Mouse (Mus musculus) limb, embryonic 12.5 days (tissue): ENCODE results near the gene Wdr31. TPM values are rescaled to one million over a fixed set of nuclear protein-coding genes. Genes with fewer than 3 reads are reported as not detected.

Source experiments
- ATAC-seq: fragments of 200-750 bp; cut with Nextera tagmentation; 2 replicates; pipeline ENCODE4 v1.8.0; 2017; ENCODE audit warnings: low read depth, moderate TSS enrichment; ENCODE audit not compliant: insufficient number of reproducible peaks, insufficient read depth, low FRiP score, low TSS enrichment
- H3K27ac ChIP-seq: fragments of 300-500 bp; sonication (generic); 2 replicates; pipeline ENCODE4 v1.5.1; 2016; ENCODE audit warnings: mild to moderate bottlenecking, moderate library complexity
- H3K27me3 ChIP-seq: fragments of 300-500 bp; sonication (generic); 2 replicates; pipeline ENCODE4 v1.6.1; 2016; ENCODE audit warnings: mild to moderate bottlenecking, moderate library complexity
- H3K36me3 ChIP-seq: fragments of 300-500 bp; sonication (generic); 2 replicates; pipeline ENCODE4 v1.6.1; 2016; ENCODE audit warnings: mild to moderate bottlenecking, moderate library complexity
- H3K4me1 ChIP-seq: fragments of 300-500 bp; sonication (generic); replicated peaks from 2 replicates; pipeline ENCODE4 v1.6.1; 2016
- H3K4me2 ChIP-seq: fragments of 300-500 bp; sonication (generic); 2 replicates; pipeline ENCODE4 v1.6.1; 2016; ENCODE audit warnings: mild to moderate bottlenecking, moderate library complexity
- H3K4me3 ChIP-seq: fragments of 300-500 bp; sonication (generic); replicated peaks from 2 replicates; pipeline ENCODE4 v1.5.1; 2016; ENCODE audit warnings: mild to moderate bottlenecking
- H3K9ac ChIP-seq: fragments of 300-500 bp; sonication (generic); replicated peaks from 2 replicates; pipeline ENCODE4 v1.6.1; 2016; ENCODE audit warnings: mild to moderate bottlenecking, moderate library complexity
- H3K9me3 ChIP-seq: fragments of 300-500 bp; sonication (generic); 2 replicates; pipeline ENCODE4 v1.6.1; 2016; ENCODE audit warnings: mild to moderate bottlenecking, moderate library complexity
- WGBS: fragments of 180-500 bp; shearing (Covaris S2); methylation state at CpG from one replicate; pipeline ENCODE4 v1.1.7; 2016; 5-methylcytosine and 5-hydroxymethylcytosine counted together
- polyA plus RNA-seq: library from polyadenylated mRNA; unstranded; fragments of >200 nt; fragmentation: Nextera tagmentation; extraction: Ambion mirVana; gene quantifications from 2 replicates; pipeline ENCODE4 v1.2.1, GENCODE M21; 2016

Wdr31 gene
- polyA plus RNA-seq, 1 experiment from 2014 or later: 9.6 TPM

DNA sequence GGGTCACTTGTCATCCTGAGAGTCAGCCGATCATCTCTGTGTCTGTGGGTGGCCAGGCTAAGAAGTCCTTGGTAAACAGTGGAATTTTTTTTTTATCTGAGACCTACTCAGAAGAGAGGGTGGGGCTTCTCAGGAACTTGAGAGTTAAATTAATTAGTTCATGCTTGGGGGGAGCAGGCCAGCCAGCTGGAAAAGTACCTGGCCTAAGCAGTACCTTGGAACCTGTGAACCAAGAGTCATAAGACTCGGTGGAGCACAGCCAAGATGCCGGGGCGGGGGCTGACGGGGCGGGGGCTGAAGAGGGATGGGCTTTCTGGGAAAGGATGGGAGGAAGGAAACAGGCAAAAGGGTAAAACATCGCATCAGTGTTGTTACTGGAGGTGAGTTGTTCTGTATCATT lies 32.8 kb downstream of the Wdr31 start:
- Histone ChIP-seq H3K9ac (no peak overlapping the region), H3K36me3 (no peaks in the 10 kb centered on the region)
- 88% methylated on average over 7 of the region's 7 CpGs for WGBS

DNA sequence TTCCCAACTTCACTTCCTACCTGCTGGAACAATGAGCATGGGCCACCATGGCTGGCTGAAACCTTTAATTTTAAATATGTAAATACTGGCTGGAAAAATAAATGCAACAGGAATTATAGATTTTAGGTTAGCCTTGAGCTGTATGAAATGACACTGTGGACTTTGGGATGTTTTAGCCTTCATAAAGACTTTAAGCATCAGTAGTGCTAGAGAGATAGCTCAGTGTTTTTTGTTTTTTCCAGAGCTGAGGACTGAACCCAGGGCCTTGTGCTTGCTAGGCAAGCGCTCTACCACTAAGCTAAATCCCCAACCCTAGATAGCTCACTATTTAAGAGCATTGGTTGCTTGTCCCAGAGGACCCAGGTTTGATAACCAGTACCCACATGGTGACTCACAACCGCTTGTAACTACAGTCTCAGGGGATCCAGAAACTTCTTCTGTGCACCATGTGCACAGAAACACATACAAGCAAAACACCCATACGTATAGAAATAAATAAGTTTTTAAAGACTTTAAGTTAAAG lies 33.4 kb downstream of the Wdr31 start:
- H3K4me3 ChIP-seq: no peak overlapping the region
- ATAC-seq: no peak

More for the DNA sequence above, 32.8 kb downstream of the Wdr31 start:
- no peaks in the 10 kb centered on the region for H3K27me3 ChIP-seq
- H3K27ac ChIP-seq: no peak overlapping the region
- no peak overlapping the region for H3K4me2 ChIP-seq
- H3K9me3 ChIP-seq: no peaks in the 10 kb centered on the region
- H3K4me1 ChIP-seq: no peaks in the 10 kb centered on the region
- no peak for ATAC-seq
- no peak overlapping the region for H3K4me3 ChIP-seq

DNA sequence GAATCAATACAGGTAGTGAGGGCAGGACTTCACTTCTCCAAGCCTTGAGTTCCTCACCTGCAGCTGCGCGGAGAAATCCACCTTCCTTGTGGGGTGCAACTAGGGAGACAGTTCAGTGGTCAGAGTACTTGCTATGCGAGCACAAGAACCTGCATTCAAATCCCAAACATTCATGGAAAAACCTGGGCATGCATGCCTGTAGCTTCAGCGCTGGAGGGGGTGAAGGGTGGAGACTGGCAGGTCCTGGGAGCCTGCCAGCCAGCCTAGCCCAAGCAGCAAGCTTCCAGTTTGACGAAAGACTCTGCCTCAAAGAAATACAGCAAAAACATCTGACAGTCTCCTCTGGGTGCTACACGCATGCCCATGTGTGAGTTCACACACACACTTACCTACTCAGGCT lies 35.6 kb downstream of the Wdr31 start, which contains the start of gene Rnf183:
Rnf183 (minus strand) TSS at position 172 of the 400 bp plus-strand sequence.
- H3K4me1 ChIP-seq: no peaks in the 10 kb centered on the region
- no peak for ATAC-seq
- no peak within 1 kb of the TSS for H3K9ac ChIP-seq
- no peaks in the 10 kb centered on the region for H3K36me3 ChIP-seq
- no peaks in the 10 kb centered on the region for H3K27me3 ChIP-seq
- 82% methylated on average over 6 of the region's 6 CpGs for WGBS
- H3K9me3 ChIP-seq: no peaks in the 10 kb centered on the region
- no peak within 1 kb of the TSS for H3K4me2 ChIP-seq
- H3K27ac ChIP-seq: no peak within 1 kb of the TSS
- no peak within 1 kb of the TSS for H3K4me3 ChIP-seq

More for the DNA sequence above, 33.4 kb downstream of the Wdr31 start:
- WGBS: 87% methylated on average over 3 of the region's 3 CpGs
- Histone ChIP-seq H3K27me3 (no peaks in the 10 kb centered on the region), H3K9ac (no peak overlapping the region), H3K4me1 (no peaks in the 10 kb centered on the region), H3K4me2 (no peak overlapping the region), H3K27ac (no peak overlapping the region), H3K9me3 (no peaks in the 10 kb centered on the region), H3K36me3 (no peaks in the 10 kb centered on the region)

DNA sequence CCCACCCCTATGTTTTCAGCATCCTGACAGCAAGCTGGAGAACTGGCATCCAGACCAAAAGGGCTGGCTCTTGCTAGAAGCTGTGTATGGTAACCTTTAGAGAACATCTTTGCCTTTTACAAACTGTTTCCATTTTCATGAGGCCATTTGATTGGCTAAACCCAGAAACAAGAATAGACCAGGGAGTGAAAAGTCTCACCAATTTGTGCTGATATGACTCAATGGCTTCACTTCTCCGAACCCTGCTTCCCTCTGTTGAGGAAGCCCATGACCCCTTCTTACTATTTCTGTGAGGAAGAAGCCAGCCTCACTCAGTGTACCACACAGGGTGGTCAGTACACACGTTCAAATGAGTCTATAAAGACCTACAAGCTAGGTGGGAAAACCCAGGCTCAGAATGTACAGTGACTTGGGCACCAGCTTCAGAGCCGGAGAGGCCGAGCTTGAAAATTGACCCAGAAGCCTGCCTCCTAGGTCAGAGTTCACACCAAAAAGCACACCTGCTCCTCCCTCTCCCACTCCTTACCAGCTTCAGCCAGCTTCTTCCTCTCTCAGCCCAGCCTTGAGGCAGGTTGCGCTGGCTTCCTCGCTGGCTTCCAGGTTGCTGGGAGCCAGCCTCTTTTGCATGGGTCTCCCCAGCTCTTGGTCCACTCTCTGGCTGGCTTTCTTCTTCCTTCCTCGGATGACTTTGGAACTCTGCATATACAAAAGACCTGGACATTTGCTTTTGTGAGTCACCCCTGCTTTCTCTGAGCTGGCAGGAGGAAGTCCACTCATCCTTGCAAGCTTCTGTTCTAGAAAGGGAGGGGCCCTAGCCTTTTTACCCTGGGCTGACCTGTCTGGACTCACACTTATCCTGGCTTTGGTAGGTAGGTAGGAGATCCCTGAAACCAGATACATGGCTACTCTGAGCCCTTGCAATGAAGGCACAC lies 36.5 kb downstream of the Wdr31 start:
- H3K4me3 ChIP-seq: no peak overlapping the region
- no peak for ATAC-seq
- H3K4me1 ChIP-seq: no peaks in the 10 kb centered on the region
- 77% methylated on average over 7 of the region's 7 CpGs for WGBS
- no peak overlapping the region for H3K4me2 ChIP-seq
- H3K27ac ChIP-seq: no peak overlapping the region
- H3K9me3 ChIP-seq: no peaks in the 10 kb centered on the region
- no peaks in the 10 kb centered on the region for H3K27me3 ChIP-seq
- no peaks in the 10 kb centered on the region for H3K36me3 ChIP-seq
- no peak overlapping the region for H3K9ac ChIP-seq

DNA sequence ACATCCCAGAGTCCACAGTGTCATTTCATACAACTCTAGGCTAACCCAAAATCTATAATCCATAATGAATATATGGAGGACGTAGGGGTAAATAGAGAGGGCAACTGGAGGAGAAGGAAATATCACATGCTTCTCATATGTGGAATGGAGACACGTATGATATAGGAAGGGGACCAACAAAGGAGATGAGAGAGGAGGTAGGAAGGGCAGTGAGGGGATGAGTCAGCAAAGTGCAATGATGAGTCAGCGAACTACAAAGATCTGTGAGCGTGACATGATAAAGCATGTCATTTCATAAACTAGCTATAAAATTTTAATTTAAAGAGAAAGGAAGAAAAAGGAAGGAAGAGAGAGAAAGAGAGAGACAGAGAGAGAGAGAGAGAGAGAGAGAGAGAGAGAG lies 39.2 kb downstream of the Wdr31 start:
- no peak overlapping the region for H3K4me3 ChIP-seq
- H3K4me2 ChIP-seq: no peak overlapping the region
- ATAC-seq: no peak
- H3K27ac ChIP-seq: no peak overlapping the region
- H3K9ac ChIP-seq: no peak overlapping the region
- no peaks in the 10 kb centered on the region for H3K36me3 ChIP-seq
- H3K4me1 ChIP-seq: no peaks in the 10 kb centered on the region
- H3K27me3 ChIP-seq: no peaks in the 10 kb centered on the region
- H3K9me3 ChIP-seq: no peaks in the 10 kb centered on the region
- 74% methylated on average over 4 of the region's 4 CpGs for WGBS

DNA sequence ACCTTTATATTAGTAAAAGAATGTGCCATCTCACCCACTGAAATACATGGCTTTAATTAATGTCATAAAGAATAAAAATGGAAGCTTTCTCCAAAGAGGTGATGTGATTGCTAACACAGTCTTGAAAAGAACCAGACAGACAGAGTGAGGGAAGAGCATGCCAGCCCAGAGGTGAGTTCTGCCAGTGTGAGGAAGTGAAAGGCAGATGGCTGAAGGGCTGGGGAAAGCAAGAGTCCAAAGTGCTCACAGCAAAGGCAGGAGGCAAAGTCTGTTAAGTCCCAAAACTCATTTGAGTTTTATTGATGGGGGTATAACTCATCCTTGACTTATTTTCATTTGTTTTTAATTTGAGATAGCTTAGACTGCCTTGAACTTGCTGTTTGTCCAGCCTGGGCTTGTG lies 40.0 kb downstream of the Wdr31 start:
- no peaks in the 10 kb centered on the region for H3K4me1 ChIP-seq
- no peak overlapping the region for H3K27ac ChIP-seq
- H3K9ac ChIP-seq: no peak overlapping the region
- H3K36me3 ChIP-seq: peaks cover 2% of the 10 kb centered on the region
- H3K4me3 ChIP-seq: no peak overlapping the region
- no peak for ATAC-seq
- H3K4me2 ChIP-seq: no peak overlapping the region
- H3K27me3 ChIP-seq: no peaks in the 10 kb centered on the region
- no peaks in the 10 kb centered on the region for H3K9me3 ChIP-seq

DNA sequence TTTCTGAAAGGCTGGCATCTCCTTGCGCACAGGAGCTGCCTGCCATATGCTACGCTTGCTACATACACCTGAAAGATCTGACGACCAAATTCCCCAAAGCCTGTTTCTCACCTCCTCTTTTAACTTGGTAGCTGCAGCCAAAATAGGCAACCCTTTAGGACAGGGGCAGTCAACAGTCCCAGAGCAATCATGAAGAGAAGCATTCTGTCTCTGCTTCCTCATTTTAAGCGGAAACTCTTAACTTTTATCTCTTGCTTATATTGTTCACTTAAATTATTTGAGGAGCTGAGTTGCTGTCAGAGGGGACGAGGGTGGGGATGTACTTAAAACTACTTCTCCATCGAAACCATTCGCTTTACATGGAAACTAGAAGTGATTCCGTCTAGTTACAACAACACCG lies 41.1 kb downstream of the Wdr31 start:
- WGBS: 87% methylated on average over 9 of the region's 9 CpGs
- H3K9me3 ChIP-seq: no peaks in the 10 kb centered on the region
- no peak overlapping the region for H3K9ac ChIP-seq
- no peak overlapping the region for H3K27ac ChIP-seq
- H3K27me3 ChIP-seq: no peaks in the 10 kb centered on the region
- no peak overlapping the region for H3K4me3 ChIP-seq
- no peak overlapping the region for H3K4me2 ChIP-seq
- peaks cover 12% of the 10 kb centered on the region for H3K36me3 ChIP-seq
- ATAC-seq: no peak
- no peaks in the 10 kb centered on the region for H3K4me1 ChIP-seq

DNA sequence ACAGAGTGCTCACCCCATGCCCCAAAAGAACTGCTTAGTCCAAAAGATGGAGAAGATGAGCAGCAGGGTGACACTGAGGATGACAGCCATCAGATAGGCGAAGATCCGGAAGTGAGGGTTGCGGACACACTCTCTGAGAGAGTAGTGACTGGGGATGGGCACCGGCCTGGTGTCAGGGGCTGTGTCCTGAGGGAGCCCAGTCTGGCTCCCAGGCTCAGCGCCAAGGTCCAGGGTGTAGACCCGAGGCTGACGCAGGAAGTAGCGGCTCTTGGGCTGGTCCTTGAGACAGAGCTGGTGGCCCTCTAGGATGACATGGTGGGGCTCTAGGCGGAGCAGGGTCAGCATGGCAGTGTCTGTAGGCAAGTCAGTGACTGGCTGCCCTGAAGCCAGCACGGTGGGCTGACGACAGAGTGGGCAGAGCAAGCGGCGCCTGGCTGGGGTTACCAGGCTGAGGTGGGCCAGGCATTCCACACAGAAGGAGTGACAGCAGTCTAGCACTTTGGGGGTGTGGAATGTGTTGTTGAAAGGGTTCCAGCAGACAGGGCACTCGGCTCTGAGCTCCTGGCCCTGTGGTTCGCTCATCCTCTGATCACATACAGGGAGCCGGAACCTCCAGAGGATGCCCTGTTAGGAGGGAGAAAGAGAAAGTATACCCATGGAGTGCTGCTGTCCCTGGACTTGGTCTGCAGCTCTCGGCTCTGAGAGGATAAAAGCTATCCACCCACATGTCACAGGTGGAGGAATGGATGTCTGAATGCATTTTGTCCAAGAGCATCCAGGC lies 42.5 kb downstream of the Wdr31 start:
- no peak overlapping the region for H3K4me2 ChIP-seq
- no peaks in the 10 kb centered on the region for H3K9me3 ChIP-seq
- 77% methylated on average over 17 of the region's 17 CpGs for WGBS
- no peaks in the 10 kb centered on the region for H3K27me3 ChIP-seq
- H3K27ac ChIP-seq: no peak overlapping the region
- no peak overlapping the region for H3K4me3 ChIP-seq
- no peak overlapping the region for H3K9ac ChIP-seq
- no peak for ATAC-seq
- H3K36me3 ChIP-seq: peaks cover 25% of the 10 kb centered on the region
- H3K4me1 ChIP-seq: no peaks in the 10 kb centered on the region

DNA sequence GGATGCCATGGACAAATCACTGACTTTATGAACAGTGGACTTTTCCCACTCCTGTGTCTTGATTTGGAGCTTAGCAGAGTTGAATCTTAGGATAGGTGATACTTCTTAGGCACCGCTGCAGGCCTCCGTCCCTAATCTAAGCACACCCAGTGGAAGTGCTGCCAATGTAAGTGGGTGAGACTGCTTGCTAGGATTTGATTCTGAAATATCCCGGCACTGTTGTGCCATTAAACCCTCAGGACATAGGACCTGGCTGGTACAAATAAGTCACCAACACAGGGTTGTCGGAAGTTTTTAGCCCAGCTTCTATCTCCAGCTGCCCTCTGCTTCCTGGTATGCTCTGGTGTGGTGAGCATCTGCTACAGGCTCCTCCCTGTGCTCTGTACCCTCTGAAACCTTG lies 44.8 kb downstream of the Wdr31 start:
- Histone ChIP-seq H3K9ac (no peak overlapping the region), H3K4me3 (no peak overlapping the region), H3K36me3 (peaks cover 48% of the 10 kb centered on the region), H3K4me2 (no peak overlapping the region), H3K27ac (no peak overlapping the region), H3K27me3 (no peaks in the 10 kb centered on the region), H3K9me3 (no peaks in the 10 kb centered on the region), H3K4me1 (no peaks in the 10 kb centered on the region)
- WGBS: 88% methylated on average over 4 of the region's 4 CpGs
- ATAC-seq: no peak

DNA sequence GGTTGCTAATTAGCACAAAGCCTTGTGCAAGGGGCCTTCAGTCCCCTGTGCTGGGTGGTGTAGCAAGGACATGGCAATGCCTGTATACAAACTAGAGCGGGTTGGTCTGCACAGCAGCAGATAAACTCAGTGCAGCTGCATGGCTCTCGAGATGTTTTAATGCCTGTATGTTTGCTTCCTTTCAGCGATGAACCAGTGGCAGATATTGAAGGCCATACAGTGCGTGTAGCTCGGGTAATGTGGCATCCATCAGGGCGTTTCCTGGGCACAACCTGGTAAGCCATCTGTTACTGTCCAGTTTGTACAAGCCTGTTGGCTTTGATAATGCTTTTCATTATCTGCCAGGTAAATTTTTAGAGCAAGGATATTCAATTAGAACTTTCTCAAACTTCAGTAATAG lies 51.6 kb downstream of the Wdr31 start:
- H3K9me3 ChIP-seq: no peaks in the 10 kb centered on the region
- H3K27me3 ChIP-seq: no peaks in the 10 kb centered on the region
- no peak overlapping the region for H3K4me3 ChIP-seq
- WGBS: 92% methylated on average over 6 of the region's 6 CpGs
- no peaks in the 10 kb centered on the region for H3K4me1 ChIP-seq
- peaks cover 100% of the 10 kb centered on the region for H3K36me3 ChIP-seq
- no peak overlapping the region for H3K4me2 ChIP-seq
- no peak overlapping the region for H3K9ac ChIP-seq
- no peak for ATAC-seq
- no peak overlapping the region for H3K27ac ChIP-seq

DNA sequence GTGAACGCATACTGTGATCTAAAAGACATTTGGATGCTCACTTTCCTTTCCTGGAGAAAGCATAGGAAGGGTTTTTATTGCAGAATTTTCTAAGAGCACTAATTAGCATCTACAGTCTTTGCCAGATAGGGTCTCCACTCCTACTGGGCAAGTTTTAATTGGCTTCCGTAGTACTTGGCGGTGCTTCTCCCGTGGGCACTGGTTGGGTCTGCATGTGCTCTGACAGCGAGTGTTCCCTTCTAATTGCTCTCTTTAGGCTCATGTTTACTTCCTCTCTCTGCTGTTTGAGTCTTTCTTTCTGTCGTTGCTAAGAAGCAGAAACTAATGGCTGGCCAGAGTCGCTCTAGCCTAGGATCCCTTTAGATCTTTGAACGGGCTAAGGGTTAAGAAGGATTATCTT lies 52.2 kb downstream of the Wdr31 start:
- no peak overlapping the region for H3K27ac ChIP-seq
- H3K4me1 ChIP-seq: no peaks in the 10 kb centered on the region
- no peak overlapping the region for H3K4me3 ChIP-seq
- ATAC-seq: no peak
- H3K9ac ChIP-seq: no peak overlapping the region
- H3K36me3 ChIP-seq: peaks cover 100% of the 10 kb centered on the region
- H3K4me2 ChIP-seq: no peak overlapping the region
- H3K9me3 ChIP-seq: no peaks in the 10 kb centered on the region
- H3K27me3 ChIP-seq: no peaks in the 10 kb centered on the region
- 79% methylated on average over 8 of the region's 8 CpGs for whole genome bisulfite sequencing
